Mouse (Mus musculus): ENCODE data around the gene Cck. TPM values are rescaled to one million over a fixed set of nuclear protein-coding genes. Genes with fewer than 3 reads are reported as not detected.

The Cck gene
- not detected for polyA plus RNA-seq (2017; shearing (Covaris generic))

DNA sequence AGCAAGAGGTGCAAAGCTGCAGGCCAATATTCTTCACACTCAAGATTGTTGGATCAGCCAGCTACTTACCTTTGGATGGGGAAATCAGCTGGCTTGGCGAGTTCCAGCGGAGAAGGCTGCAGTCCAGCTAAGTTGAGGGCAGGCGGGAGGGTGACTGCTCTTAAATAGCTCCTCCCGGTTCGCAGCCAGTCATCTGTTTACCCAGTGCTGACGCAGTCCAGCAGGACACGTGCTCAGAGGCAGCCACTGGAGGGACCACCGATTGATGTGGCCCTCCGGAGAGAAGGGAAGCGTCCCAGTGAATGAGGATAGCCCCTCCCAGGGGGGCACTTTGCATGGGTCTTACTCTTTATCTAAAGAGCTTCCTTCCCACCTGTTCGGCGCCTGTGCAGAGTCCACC, at the start of gene Cck:
Gene Cck (minus strand): TSS at position 166 of the 400 bp plus-strand sequence.

Other genes starting within 250 kb of the Cck start
- gene Ulk4, start 218.5 kb downstream of the Cck start, polyA plus RNA-seq (2017; shearing (Covaris generic)) = 10.5 TPM
- gene Trak1, start 198.2 kb downstream of the Cck start, polyA plus RNA-seq (2017; shearing (Covaris generic)) = 57.7 TPM
- gene Lyzl4, start 146.4 kb upstream of the Cck start, polyA plus RNA-seq (2017; shearing (Covaris generic)) = not detected
- 85.6 TPM for gene Vipr1, start 147.0 kb upstream of the Cck start, polyA plus RNA-seq (2017; shearing (Covaris generic))
- 41.5 TPM for gene Sec22c, start 209.8 kb upstream of the Cck start, polyA plus RNA-seq (2017; shearing (Covaris generic))
- gene Ss18l2, start 214.6 kb upstream of the Cck start, polyA plus RNA-seq (2017; shearing (Covaris generic)) = 21.6 TPM
- 177 TPM for gene Nktr, start 223.5 kb upstream of the Cck start, polyA plus RNA-seq (2017; shearing (Covaris generic))

Measured in naive thymus-derived CD4-positive, alpha-beta T cell, adult 5 months (primary cell).